Mouse (Mus musculus): Measurements from ENCODE around the gene Rin2.
A peak's percentile ranks its signal among the peaks of the same experiment; 100 is the strongest.

The Rin2 gene

DNA sequence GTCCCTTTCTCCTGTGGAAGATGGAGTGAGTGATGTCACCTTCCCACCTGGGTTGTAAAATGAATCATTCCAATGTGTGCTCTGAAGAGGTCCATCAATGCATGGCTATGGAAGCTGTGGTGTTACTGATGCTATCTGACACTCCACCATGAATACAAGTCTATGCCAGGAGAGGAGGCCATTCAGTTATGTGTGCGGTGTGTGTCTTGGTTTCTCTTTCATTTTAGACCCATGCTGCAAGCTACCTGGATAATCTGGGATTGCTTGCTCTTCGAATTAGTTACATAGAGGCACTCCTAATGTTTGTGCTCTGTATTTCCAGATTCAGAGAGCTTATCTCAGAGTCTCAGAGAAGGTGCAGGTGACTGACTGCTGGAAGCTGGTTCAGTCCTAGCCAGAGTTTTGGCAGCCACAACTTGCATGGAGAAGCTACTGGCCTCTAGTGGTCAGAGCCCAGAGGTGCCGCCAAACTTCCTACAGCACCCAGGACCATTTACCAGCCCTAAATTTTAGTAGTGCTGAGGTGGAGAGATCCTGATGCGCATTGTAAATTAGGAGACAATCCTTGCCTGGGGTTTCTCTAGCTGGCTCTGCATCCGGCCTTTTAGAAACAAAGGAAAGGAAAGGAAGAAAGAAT, 119.4 kb downstream of the Rin2 start:
- DNase-seq: peak in 1 of 2 experiments; percentile 26

DNA sequence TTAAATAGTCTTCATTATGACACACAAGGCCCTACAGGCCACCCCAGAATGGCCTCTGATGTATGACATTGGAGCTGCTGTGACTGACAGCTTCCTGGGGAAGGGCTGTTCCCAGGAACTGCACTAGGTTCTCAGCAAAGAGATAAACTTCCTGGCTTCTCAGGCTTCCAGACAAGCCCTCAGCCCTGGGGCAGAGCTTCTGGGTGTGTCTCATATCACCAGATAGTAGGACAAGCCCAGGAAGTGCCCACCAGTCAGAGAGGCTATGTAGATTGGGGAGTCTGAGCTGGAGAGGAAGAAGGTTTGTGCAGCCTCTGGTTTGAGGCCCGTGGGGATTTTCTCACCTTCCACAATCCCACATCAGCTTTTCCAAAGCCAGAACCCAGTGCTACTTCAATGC, 122.8 kb downstream of the Rin2 start:
- DNase-seq: no peak

DNA sequence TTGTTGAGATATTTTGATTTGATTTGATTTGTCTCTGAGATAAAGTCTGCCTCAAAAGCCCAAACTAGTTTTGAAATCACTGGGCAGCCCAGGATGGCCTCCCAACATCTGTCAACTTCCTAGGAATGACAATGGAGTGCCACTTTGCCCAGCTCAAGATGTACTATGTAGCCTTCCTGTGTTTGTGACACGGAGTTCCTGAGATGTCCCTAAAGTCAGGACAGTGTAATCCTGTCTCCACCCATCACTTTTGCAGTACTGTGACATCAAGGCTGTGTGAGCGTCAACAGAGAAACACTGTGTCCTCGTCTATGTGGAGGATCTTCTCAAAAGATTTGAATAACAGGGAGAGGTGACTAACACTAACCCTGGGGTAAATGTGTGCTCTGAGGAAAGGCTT, 123.9 kb downstream of the Rin2 start:
- DNase-seq: no peak

DNA sequence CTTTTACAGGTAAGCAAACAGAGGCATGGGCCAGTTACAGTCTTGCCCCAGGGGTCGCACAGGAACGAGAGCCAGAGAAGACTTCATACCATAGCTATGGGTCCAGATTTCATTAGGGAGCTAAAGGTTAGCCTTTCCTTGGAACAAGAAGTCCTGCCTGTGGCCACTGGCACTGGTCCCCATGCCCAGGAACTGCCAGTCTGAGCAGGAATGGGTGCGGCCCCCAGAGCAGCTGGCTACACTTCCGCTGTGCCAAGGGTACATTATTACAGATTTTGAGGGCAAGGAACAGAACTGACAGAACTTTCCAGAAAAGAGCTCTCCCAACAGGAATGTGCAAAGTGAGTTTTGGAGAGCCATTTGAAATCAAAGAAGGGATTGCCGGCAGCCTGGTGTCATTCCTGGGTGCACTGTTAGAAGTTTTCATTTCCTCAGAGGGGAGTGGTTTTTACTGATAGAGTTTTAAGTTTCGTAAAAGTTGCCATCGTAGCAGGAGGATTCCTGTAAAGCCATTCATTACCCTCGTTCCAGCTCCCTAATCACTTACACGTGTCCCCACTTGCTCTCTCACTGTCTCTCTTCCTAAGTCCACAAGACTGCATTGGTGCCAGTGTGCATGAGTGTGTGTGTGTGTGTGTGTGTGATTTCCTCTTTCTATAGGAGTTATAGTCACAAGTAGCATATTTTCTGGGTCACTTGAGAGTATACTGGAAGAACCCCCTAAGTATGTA, 126.5 kb downstream of the Rin2 start:
- DNase-seq: no peak

DNA sequence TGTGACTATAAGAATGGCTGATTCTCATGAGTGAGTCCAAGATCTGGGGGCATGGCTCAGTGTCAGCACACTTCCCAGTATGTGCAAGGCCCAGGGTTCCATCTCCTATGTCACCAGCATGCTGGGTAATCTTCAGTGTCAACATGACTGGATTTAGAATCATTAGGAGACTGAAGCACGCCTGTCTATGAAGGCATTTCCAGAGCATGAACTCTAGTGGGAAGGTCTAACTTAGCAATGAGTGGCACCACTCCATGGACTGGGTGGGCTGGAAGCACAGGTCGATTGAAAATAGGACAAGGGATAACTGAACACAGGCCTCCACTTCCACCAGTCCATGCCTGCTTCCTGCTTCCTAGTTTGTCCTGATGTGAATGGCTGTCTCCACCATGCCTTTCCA, 127.6 kb downstream of the Rin2 start:
- no peak for DNase-seq

DNA sequence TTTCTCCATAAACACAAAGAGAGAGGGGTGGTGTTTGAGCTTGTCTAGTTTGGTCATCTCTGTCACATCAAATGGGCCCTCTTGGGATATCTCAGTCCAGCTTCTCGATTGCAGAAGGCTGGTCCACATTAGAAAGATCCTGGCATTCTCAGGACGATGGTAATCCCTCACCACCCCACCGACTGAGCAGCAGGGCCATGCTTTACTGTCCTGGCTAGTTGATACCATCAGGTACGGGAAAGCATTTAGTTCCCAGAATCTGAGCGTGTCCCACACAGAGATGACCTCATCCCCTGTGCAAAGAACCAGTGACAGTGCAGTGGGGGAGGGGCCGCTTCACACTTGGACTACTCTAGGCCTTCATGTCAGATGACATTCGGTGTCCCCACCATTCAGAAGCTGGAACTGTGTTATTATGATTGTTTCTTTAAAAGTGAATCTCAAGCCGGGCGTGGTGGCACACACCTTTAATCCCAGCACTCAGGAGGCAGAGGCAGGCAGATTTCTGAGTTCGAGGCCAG, 128.9 kb downstream of the Rin2 start:
- DNase-seq: no peak

DNA sequence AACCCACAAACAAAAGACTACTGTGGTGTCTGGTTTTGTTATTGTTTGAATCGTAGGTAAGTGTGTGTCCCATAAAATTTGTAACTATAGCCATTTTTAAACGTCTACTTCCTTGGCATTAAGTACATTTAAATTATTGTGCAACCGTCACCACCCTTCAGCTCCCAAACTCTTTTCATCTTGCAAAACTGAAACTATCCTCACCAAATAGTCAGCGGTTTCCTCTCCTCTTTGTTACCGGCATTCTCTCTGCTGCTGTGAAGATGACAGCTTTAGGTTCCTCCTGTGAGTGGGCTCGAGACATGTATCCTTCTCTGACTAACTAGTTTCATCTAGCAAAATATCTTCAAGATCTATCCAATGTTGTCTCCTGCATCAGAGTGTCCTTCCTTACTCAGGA, 129.5 kb downstream of the Rin2 start:
- DNase-seq: no peak

DNA sequence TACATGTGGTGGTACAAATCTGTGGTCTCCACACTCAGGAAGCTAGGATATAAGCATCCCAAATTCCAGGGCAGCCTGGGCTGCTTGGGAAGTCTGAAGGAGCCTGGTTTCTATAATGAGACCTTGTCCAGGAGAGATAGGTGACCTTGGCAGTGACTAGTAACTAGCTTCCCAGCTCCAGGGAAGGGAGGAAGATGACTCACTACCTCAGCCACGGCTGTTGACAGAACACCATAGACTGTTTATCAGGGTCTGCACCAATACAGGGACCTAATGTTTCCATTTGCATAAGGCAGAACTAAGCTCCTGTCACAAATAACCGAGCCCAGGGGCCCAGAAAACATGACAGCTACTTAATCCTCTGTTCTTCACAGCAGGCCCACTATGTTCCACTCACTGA, 132.3 kb downstream of the Rin2 start:
- no peak for DNase-seq

DNA sequence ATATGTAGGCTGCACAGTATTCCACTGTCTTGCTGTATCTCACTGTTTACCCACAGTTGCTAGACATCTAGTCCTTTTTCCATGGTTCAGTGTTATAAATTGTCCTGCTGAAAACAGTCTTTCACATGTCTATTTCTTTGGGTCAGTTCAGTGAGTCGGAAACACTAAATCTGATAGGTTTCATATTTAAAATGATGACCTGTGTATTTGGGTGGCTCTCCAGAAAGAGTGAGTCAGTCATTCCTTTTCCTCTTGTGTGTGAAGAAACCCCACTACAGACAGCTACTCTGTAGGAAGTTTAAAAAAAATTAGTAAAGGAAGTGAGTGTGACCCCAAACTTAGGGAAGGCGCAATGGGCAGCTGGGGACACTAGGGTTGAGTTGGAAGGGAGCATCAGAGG, 133.2 kb downstream of the Rin2 start:
- no peak for DNase-seq

DNA sequence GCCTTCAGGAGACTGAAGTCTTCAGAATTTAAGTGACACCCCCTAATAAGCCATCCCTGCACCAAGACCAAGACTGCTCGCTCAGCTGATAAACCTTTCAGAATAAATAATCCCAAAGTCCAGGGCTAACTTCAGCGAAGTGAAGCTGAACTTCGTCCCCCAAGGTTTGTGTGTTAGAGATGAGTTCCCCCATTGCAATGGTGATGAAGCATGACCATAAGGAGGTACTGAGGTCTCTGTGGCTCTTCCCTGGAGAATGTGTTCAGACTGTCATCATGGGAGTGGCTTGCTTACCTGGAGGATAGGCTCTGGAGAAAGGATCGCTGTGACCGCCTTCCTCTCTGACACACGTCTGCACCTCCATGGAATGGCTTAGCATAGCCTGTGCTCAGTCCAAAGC, 133.7 kb downstream of the Rin2 start:
- DNase-seq: no peak

DNA sequence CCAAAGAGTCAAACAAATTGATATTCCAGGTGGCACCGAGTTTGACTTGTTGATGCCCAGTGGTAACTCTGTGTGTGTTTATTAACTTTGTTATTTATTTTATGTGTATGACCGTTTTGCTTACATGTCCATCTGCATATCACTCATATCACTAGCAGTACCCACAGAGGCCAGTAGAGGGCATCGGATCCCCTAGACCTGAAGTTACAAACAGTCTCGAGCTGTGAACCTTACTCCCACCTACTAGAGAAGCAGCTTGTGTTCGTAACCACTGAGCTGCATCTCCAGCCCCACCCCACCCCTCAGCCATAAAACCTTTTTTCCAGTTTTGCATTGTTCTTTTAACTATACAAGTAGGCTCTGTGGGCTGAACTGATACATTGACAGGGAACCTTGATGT, 135.7 kb downstream of the Rin2 start:
- peak in 1 of 2 experiments; percentile 18 for DNase-seq

DNA sequence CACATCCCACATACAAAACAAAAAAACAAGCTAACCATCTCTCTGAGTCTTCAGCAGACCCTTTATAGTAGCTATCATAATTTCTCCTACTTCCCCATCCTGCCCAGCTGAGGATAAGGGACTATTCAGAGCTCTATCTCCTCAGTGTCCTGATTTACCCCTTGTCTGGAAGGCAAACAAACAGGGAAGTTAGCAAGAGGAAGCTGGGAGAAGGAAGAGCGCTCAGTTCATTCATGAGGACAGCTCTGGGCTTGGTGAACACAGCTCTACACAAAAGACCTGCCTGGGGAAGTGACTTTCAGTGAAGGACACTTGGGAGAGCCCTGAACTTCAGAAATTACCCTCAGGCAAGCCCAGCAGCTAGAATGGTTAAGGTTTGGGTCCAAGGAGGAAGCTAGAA, 137.8 kb downstream of the Rin2 start:
- DNase-seq: no peak

DNA sequence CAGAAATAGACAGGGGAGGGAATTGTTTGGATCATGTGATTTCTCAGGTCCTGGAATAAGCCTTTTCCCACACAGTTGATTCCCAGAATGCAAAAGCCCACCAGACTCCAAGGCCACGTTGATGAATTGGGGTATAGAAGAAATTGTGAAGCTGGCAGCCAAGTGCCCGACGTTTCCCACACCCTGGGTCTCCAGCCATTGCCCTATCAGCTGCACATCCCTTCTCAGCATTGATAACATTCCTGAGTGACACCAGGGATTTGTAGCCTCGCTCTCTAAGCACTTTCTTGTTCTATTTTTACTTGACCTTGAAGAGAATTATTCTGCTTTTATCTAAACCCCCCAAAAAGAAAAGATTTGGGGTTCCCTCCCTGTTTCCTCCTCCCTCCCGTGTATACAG, 142.2 kb downstream of the Rin2 start:
- DNase-seq: no peak

DNA sequence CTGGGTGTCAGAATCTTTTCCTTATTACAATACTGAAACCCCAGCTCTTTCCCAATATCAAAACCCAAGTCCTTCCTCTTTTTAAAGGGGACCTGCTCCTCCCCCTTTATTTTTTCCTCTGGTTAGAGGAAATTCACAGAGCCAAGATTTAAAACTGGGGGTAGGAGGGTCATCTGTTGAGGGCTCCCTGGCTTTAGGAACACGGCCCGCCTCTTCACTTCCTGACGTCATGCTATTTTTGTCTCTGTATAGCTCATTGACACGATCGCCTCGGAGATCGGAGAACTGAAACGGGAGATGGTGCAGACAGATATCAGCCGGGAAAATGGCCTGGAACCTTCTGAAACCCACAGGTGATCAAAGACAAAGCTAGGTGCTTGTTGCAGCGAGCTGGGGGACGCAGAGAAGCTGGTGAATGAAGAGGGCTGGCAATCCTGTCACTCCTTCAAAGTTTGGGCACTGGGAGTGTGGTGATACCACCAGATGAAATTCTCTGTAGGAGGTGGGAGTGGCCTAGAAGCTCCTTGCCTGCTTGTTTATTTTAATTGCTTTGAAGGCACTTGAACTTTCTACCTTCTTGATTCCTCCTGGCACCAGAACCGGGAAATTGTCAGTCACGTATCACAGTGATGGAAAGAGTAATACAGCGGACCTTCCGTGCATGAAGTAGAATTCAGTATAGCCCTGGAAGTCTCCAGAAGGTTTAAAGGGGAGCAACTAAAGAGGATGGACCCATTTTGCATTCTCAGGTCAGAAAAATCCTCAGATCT, 147.2 kb downstream of the Rin2 start:
- no peak for DNase-seq

DNA sequence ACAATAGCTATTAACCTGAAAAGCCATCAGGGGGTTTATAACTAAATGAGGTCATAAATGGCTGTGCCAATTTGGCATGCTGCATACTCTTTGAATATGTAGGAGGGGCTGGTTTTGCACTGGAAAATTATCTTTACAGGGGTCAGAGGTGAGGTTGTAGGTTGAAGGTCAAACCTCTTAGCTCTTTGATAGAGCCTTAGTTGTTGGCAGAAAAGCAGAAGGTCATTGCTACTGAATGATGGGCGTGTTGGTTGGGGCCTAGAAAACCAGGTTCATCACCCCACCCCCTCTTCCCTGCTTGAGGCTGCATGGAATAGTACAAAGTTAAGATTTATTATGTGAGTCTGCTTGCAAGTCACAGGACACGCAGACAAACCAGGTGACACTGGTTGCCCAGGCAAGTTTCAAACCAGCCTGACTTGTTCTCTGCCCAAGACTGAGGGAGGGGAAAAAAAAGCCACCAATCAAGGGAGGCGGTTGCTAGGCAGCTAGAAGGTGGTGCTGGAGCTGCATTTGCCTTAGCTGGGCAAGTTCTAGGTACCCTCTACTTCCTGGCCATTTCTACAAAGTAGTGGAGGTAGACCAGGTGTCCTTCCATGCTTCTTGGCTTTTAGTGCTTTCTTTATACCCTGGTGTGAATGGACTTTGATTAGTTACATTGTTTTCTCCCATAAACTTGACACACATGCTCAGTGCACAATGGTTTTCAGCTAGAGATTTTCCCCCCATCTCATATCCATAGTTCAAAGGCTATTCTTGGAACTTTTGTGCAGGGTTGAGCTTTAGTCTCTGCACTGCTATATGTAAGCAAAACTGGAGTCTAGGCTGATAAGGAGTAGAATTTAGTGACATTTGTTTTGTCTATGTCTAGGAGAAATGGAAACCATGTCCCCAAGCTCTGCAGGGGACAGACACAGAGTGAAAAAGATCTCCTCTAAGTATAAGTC, 148.0 kb downstream of the Rin2 start:
- no peak for DNase-seq

DNA sequence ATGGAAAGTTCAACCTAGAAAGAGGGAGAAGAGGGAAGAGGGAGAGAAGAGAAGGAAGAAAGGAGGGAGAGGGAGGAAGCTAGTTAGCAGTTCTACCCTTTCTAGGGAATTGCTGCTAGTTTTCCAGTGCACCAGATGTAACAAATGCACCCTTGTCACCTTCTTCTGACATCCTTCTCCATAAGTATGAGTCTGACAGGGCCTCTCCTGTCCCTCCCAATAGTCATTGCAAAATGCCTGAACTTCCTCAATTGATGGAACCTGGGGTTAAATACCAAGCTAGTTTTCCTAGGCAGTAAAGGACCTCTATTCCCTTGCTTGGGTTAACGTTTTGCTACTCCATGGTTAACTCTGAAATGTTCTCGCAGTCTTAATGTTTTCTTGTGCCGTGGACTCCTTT, 149.7 kb downstream of the Rin2 start:
- no peak for DNase-seq

DNA sequence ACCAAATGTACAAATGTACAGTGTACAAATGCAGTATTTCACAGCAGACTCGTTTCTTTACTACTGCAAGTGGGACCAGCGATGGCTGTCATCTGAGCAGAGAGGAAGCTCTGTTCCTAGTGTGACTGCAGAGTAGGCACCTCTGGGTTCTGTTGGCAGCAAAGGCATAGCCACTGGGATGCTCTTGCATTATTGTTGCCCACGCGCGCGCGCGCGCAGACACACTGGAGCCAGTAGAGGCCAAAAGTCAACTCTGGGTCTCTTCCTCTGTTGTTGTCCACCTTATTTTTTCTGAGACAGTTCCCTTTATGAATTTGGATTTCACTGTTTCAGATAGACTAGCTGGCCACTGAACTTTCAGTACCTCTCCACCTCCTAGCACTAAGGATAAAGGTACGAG, 150.2 kb downstream of the Rin2 start:
- DNase-seq: no peak

DNA sequence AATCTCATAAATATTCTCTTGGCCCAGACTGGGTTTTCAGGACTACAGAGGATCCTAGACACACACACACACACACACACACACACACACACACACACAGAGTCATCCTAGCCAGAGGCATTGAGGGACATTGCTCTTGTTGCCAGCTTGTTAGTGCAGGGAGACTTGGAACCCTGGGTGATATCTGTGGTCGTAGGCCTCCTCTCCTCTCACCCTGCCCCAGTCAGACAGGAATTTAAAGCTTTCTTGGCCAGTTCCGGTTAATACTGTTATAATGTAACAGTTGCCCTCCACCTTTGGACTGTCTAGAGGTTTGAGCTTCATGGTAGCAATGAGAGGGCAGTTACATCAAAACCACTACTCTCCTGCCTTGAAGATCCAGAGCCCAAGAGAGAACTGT, 152.9 kb downstream of the Rin2 start:
- DNase-seq: no peak

DNA sequence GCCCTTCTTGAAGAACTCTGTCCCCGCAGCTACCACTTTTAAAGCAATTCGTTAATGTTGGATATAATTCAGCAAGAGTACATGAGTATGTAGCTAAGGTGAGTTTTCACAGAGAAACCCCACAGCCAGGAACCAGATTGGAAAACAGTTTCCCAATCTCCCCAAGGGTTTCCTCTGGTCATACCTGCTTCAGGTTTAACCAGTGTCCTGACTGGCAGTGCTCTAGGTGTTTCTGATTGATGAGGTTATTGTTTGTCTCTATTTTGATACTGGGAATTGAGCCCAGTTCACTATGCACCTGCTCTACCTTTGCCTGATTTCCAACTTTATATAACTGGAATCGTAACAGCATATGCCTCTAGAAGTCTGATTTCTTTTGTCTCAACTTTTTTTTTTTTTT, 153.6 kb downstream of the Rin2 start:
- DNase-seq: no peak

DNA sequence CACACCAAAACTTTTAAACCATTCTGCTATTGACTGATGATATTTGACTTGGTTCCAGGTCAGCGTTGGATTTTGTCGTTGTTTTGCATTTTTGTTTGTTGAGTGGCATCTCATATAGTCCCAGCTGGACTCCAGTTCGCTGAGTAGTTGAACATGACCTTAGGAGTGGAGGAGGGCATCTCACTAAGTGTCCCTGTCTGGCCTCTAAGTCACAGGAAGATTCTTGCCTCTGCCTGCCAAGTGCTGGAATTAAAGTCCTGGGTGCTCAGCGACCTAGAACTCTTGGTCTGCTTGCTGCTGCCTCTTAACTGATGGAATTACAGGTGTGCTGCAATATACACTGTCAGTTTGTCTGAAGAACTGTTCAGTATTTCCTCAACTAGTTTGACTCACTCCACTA, 154.2 kb downstream of the Rin2 start:
- no peak for DNase-seq

DNA sequence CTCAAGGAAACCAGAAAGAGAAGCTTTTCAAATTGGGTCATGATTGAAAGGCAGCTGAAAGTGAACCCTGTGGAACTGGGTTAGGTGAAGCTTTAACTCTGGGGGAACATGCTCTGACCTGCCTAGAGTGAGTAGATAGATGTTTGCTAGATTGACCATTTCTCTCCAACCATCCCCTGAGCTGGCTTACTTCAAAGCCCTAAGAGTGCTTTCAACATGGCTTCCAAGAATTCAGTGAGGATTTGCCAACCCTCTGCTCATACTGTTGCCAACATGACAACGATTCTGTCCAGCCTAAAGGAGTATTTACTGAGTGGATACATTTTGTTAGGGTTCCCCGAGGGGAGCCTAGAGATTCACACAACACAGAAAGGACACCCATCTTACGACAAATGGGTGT, 155.4 kb downstream of the Rin2 start:
- DNase-seq: no peak

DNA sequence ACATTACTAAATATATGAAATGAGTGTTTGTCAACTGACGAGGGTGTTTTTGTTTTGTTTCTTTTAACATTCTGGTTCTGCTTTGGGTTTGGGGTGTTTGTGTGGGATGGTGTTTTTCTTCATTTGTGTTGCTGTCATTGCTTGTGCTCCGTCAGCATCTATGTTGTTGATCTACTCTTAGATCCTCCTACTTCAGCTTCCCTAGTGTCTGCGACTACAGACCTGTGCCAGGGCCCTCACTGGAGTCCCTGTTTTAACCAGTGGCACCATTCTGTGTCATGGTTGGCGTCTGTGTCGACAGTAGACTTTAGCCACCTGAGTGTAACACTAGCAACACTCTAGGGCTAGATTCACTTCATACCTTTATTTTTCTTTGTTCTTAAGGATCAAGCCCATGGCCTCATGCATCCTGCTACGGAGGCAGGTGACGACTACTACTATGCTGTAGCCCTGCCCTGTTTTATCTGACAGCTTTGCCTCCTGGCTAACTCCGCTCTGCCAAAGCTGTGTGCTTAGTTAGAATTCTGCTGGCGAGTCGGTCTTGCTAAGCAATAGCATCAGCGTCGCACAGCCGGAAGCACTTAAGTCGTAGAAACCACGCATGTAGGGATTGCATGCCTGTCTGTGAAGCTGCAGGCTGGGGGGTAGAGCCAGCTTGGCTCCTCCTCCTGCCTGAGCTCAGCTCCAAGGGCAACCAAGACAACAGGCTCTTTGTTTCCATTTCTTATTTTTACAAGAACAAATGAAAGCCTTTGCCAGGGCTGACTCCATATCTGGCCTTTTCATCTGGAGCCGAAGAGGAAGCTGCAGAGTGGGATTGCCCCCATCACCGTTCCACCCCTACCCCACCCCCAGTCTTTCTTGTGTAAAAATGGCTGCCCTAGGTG, 157.2 kb downstream of the Rin2 start:
- DNase-seq: no peak

Measured in spleen, adult 18-20 months (tissue).